Mouse (Mus musculus) monocyte, adult 59 days (primary cell): ENCODE measurements around the gene Bbox1. TPM values are rescaled to one million over a fixed set of nuclear protein-coding genes. Genes with fewer than 3 reads are reported as not detected.

Experiments
- total RNA-seq, 2 experiments: library from RNA; stranded (reverse); gene quantifications; one replicate each; pipeline ENCODE4 v1.2.4; 2023

The Bbox1 gene
- not detected for total RNA-seq

DNA sequence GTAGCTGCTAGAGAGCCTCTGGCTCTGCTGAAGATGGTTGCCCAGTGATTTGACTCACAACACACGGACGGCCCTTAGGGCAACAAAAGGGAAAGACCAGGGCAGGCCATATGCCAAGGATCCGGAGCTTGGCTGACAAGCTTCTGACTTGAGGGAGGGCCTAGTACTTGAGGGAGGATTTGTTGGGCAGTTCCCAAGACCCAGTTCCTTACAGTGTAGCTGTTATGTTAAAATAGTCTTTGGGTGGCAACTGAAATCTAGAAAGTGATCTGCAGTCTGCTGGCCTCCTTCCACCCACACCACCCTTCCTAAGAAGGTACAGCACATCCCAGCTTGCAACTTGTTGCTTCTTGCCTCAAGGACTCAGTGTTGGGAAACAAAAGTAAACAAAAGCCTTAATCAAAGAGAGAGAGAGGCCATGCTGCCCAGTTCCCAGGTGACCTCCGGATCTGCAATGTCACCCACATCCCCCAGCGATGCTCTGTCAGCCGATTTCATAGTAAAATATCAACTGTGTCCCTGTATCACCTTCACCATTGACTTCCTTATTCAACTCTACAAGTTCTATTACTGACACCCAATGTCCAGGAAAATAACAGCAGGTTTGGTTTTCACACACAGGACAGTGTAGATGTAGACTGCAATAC is at the start of gene Bbox1:
Gene Bbox1 (minus strand): TSS at position 52 of the 647 bp plus-strand sequence.

DNA sequence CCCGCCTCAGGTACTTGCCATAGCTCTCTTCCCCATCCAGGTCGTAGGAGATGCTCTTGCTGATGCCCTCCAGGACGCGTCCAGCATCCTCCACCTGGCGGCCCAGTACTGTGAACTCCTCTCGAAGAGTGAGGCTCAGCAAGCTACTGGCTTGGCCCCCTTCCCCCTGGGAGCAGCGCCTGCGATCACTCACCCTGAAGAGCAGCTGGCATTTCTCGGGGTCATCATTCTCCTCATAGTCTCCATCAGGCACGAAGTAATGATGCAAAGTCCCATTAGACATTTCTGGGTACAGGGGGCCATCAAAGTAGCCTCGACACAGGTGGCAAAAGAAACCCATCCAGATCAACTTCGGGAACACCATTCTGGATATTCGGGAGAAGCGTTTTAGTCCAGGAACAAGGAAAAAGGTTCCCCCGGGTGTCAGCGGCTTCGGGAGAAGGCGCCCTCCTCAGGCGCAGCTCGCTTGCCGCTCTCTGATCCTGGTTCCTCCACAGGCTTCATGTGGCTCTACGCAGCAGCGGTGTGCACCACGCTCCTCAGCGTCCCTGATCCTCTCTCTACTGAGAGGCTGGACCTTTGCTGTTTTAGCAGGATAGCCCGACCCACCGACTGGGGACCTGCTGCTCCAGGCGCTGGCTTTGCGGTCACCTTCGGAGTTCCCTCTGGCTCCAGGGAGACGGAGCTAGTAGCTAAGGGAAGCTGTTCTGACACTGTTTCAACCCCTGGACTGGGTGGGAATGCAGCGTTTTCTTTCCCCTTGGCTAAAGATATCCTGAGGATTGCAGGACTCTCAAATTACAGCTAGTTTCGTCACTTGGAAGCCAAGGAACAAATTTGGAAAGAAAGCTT is 48.3 kb upstream of the Bbox1 start, which contains the start of gene Fibin:
Gene Fibin (minus strand): TSS at position 752 of the 852 bp plus-strand sequence.

Other genes starting within 250 kb of the Bbox1 start
- gene Fibin, start 48.6 kb upstream of the Bbox1 start, total RNA-seq, result not detected